Mouse (Mus musculus) heart, postnatal 4 days (tissue): ENCODE measurements around the gene Wdr45. TPM values are rescaled to one million over a fixed set of nuclear protein-coding genes. Genes with fewer than 3 reads are reported as not detected.
A peak's percentile ranks its signal among the peaks of the same experiment; 100 is the strongest.

ENCODE experiments used
- DNase-seq: peaks from one replicate; pipeline ENCODE4 v3.0.0; 2021
- total RNA-seq, 2 experiments: library from RNA; stranded (reverse); gene quantifications; 2 replicates each; pipeline ENCODE4 v1.2.3; 2021

Gene Wdr45
- total RNA-seq, 2 experiments from 2014 or later, result 23.6 to 23.9 TPM

DNA sequence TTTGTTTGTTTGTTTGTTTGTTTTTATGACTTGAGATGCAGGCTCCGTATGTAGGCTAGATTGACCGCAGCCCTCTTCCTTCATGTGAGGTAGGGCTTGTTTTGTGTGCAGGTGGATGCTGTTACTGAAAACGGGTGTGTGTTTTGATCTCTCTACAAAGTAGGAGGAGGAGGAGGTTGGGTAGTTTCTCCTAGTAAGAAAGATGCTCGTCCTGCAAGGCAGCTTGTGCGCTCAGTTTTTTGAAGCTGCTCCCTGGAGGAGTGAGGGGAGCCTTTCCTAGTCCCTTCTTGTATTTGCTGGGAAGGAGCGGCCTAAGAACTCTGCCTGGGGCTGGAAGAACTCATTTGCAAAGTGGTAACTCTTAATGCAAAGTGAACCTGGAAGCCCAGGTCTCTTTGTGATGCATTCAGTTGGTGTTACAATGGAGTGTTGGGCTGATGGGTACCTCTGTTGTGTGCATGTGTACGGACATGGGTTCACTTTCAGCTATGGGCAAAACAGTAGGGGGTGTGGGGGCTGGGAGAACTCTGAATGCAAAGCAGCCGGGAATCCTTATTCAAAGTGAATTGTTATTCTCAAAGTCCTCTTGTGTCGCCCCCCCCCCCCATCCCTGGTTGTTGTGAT lies 50.6 kb downstream of the Wdr45 start:
- no peak for DNase-seq

DNA sequence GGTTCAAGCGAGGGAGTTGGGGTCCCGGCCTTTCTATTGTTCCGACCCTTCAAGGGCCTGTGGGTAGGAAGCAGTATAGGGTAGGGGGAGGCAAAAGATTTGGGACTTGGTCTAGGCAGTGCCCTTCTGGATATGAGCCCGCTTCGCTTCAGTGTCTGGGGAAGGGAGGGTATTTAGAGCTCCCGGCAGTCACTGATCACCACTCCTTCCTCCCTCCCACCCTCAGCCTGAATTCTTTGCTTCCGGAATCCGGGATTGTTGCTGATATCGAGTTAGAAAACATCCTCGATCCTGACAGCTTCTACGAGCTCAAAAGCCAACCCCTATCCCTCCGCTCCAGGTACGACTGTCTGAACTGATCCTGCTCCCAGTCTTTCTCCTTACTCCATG lies 51.1 kb downstream of the Wdr45 start:
- no peak for DNase-seq

DNA sequence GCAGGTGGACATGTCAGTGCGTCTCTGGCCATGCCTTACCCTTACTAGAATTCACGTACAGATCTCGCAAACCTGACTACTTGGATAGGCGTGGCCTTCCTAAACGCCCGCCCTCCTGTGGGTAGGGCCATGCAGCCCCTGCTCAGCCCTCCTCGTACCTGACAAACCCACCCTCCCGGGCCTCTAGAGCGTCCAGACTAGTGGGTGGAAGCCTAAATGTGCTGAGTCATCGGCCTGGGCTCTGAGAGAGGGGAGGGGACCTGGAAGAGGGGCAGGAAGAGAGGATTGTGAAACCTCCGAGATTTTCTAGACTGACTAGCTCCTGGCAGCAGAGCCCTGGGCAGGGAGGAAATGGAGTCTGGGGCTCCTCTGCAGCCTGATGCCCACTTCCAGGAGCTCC lies 51.6 kb downstream of the Wdr45 start:
- peak; percentile 32 for DNase-seq

DNA sequence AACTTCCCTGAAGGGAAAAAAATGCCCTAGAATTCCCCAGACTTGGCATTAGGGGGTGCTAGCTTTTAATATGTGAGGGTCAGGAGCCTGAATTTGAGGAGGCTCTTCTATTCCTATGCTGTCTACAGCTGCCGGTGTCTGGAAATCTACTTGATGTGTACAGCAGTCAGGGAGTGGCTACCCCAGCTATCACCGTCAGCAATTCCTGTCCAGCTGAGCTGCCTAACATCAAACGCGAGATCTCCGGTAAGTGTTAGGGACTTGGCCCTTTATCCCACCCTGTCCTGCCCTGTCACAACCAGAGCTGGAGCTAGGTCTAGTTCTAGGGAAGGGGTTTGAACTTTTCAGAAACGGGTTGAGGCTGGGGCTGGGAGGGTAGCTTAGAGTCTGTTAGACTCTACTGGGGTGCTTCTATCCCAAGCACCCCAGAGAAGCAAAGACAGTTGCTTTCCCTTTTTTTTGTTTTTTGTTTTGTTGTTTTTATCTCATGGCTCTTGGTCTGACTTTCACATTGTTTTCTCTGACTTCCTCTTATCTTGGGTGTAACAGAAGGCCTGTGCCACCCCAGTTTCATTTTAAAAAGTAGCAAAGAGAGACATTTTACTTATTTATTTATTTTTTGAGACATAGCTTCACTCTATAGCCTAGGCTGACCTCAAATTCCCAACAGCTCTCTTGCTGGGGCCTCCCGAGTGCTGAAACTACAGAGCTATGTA lies 55.3 kb downstream of the Wdr45 start:
- no peak for DNase-seq

DNA sequence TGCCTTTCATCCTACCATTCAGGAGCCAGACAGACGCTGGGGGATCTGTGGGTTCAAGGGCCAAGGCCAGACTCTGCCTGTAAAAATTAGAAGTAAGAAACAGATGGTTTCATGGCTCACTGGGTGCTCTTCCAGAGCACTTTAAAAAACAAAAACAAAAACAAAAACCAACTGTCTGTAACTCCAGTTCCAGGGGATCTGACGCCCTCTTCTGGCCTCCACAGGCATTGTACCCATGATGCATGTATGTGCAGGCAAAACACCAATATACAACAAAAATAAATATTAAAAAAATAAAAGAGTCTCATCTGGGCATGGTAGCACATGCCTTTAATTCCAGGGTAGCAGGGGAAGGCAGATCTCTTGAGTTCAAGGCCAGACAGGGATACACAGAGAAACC lies 58.6 kb downstream of the Wdr45 start:
- DNase-seq, result no peak

DNA sequence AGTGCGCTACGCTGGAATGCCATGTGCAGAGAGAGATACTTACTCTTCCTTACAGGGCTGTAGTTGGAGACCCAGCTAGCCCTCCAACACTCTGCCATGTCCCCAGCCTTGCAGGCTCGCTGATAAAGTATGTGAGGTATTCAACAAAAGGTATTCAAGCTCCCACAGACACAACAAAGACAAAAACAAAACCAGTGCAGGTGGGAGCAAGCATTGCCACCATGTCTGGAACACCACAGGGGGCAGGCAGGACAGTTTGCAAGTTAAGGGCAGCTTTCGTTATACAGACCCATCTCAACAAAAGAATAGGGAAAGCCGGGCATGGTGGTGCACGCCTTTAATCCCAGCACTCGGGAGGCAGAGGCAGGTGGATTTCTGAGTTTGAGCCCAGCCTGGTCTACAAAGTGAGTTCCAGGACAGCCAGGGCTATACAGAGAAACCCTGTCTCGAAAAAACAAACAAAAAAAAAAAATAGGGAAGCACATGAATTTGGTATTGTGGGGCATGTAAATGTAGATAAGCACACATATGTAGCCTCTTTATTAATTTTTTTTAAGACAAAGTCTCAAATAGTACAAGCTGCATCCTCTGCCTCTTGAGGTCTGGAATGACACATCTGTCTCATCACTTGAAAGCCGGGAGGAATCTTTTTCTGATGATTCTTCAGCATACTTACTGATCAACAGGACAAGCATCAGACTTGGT lies 61.5 kb downstream of the Wdr45 start:
- DNase-seq, result no peak

DNA sequence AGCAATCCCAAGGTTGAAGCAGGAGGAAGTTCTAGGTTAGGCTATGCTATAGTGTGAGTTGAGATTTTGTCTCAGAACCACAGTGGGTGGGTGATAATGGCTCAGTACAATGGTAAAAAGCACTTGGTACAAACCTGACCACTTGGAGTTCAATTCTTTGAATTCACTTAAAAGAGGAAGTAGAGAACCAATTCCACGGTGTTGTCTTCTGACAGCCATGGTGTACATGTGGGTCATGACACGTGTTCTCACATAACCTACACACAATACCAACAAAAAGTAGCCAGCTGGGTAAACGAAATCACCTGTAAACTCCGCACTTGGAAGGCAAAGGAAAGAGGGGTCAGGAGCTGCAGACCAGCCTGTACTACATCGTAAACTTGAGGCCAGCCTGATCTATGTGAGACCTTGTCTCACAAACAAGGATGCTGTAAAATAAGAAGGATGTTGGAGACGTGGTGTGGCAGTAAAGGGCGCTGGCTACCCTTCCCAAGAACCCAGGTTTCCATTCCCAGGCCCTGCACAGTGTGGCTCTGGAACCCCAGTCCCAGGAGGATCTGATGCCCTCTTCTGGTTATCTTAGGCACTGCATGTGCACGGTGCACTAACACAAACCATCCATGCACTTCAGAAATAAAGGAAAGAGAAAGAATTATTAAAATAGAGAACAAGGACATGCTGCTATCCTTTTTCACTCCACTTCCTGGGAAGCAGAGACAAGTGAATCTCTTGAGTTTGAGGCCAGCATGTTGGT lies 62.4 kb downstream of the Wdr45 start:
- DNase-seq, result peak; percentile 68

Other genes starting within 250 kb of the Wdr45 start
- not detected for gene Foxp3, start 140.7 kb upstream of the Wdr45 start, total RNA-seq
- 1 to 10 TPM; 2.7 to 2.8 TPM for gene Ppp1r3f, start 140.1 kb upstream of the Wdr45 start, total RNA-seq
- gene Ccdc22, start 108.8 kb upstream of the Wdr45 start, total RNA-seq, result 10 to 100 TPM; 12.1 to 12.7 TPM
- not detected for gene Cacna1f, start 107.2 kb upstream of the Wdr45 start, total RNA-seq
- gene Syp, start 75.9 kb upstream of the Wdr45 start, total RNA-seq, result under 1 TPM; 0.45 to 0.79 TPM
- 10 to 100 TPM; 11.9 to 12.0 TPM for gene Prickle3, start 57.1 kb upstream of the Wdr45 start, total RNA-seq
- 100 to 1,000 TPM; 101 to 115 TPM for gene Plp2, start 42.9 kb upstream of the Wdr45 start, total RNA-seq
- gene Magix, start 33.1 kb upstream of the Wdr45 start, total RNA-seq, result 1 to 10 TPM; 2.3 to 2.7 TPM
- gene Gpkow, start 17.2 kb upstream of the Wdr45 start, total RNA-seq, result 10 to 100 TPM; 26.1 to 26.4 TPM
- gene Gm45208, start 7.9 kb downstream of the Wdr45 start, total RNA-seq, result not detected
- gene Praf2, start 14.1 kb downstream of the Wdr45 start, total RNA-seq, result 10 to 100 TPM; 10.3 to 11.0 TPM
- gene Ccdc120, start 36.6 kb downstream of the Wdr45 start, total RNA-seq, result 1 to 10 TPM; 1.2 to 3.0 TPM
- 10 to 100 TPM; 16.2 to 16.5 TPM for gene Tfe3, start 48.2 kb downstream of the Wdr45 start, total RNA-seq
- gene Gripap1, start 75.4 kb downstream of the Wdr45 start, total RNA-seq, result 10 to 100 TPM; 23.7 to 28.4 TPM
- under 1 TPM; 0.48 to 0.59 TPM for gene Kcnd1, start 108.0 kb downstream of the Wdr45 start, total RNA-seq
- gene Otud5, start 127.0 kb downstream of the Wdr45 start, total RNA-seq, result 10 to 100 TPM; 34.8 to 39.3 TPM
- 1 to 10 TPM; 3.3 to 5.0 TPM for gene Pim2, start 163.9 kb downstream of the Wdr45 start, total RNA-seq
- gene Slc35a2, start 169.7 kb downstream of the Wdr45 start, total RNA-seq, result 10 to 100 TPM; 15.5 to 17.7 TPM
- 10 to 100 TPM; 35.0 to 37.7 TPM for gene Pqbp1, start 184.9 kb downstream of the Wdr45 start, total RNA-seq
- 10 to 100 TPM; 57.3 to 61.3 TPM for gene Timm17b, start 185.0 kb downstream of the Wdr45 start, total RNA-seq
- gene Gm10491, start 193.5 kb downstream of the Wdr45 start, total RNA-seq, result not detected
- not detected for gene Gm10490, start 195.2 kb downstream of the Wdr45 start, total RNA-seq
- not detected for gene Pcsk1n, start 205.5 kb downstream of the Wdr45 start, total RNA-seq
- not detected for gene Eras, start 214.3 kb downstream of the Wdr45 start, total RNA-seq
- 10 to 100 TPM; 30.3 to 32.8 TPM for gene Hdac6, start 233.6 kb downstream of the Wdr45 start, total RNA-seq